ENCODE assay signal across 12 mouse cellular contexts in the genomic region with DNA sequence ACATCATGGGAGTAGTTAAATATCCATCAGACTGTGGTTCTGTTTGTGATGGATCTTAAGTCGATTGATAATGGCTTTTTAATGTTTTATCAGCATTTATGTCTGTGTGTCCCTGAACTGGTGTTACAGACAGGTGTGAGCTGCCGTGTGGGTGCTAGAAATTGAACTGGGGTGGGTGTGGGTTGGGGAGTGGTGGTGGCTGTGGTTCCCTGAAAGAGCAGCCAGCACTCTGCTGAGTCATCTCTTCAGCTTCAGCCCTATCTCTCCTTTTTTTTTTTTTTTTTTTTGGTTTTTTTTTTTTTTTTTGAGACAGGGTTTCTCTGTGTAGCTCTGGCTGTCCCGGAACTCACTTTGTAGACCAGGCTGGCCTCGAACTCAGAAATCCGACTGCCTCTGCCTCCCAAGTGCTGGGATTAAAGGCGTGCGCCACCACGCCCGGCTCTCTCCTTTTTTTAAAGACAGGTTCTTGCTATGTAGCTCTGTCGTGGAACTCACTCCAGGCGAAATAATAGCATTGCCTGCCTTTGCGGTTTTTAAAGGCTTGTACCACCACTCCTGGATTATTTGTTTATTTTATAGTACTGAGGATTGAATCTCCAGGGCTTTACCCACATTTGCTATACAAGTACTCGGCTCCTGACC. TPM values are rescaled to one million over a fixed set of nuclear protein-coding genes. Genes with fewer than 3 reads are reported as not detected.
DNase-seq lines count a peak whose midpoint lies in the region; ATAC-seq lines count a peak whose summit lies in the region.
"Had no signal": no experiment of that assay in that cellular context is flagged by ENCODE, and none has a peak within 500 bp of the region (broad histone marks: within the 10 kb centered on the region; RNA-seq: fewer than 3 reads in every experiment).

No protein-coding gene starts in this region.

- no peaks in the 10 kb centered on the region for H3K27me3 ChIP-seq in liver, embryonic 13.5 days
- H3K27me3 ChIP-seq: limb, embryonic 12.5 days had no signal

- H3K27ac ChIP-seq in liver, embryonic 13.5 days, result peak overlapping the region; percentile 89
- H3K27ac ChIP-seq: limb, embryonic 12.5 days; macrophage had no signal

- peak overlapping the region; percentile 52; the same call in 1 of the 2 replicates for H3K9ac ChIP-seq in liver, embryonic 13.5 days
- H3K9ac ChIP-seq: limb, embryonic 12.5 days had no signal

- 61% methylated on average over 13 of the region's 13 CpGs for whole genome bisulfite sequencing in liver, embryonic 13.5 days (ENCODE audit: insufficient replicate concordance)

- H3K4me3 ChIP-seq in liver, embryonic 13.5 days (replicated peaks), result peak overlapping the region; percentile 39
- H3K4me3 ChIP-seq: limb, embryonic 12.5 days had no signal

- DNase-seq in 3T3-L1 (ENCODE audit: low read depth, low spot score), result peak; percentile 56
- peak; percentile 38 for DNase-seq in CD4-positive, CD25-positive, alpha-beta regulatory T cell, adult 2 months (ENCODE audit: low read depth, low spot score)
- peak; percentile 39 for DNase-seq in c-Kit-positive CD71-negative TER-119-negative erythroid progenitor cells, embryonic 14.5 days (ENCODE audit: low read depth)
- peak; percentile 53 for DNase-seq in liver, embryonic 13.5 days
- DNase-seq in B cell, adult 2 months, result no peak
- DNase-seq in urinary bladder, postnatal 25 days (ENCODE audit: low spot score), result no peak
- no peak for DNase-seq in cerebellum, adult 9-11 months
- DNase-seq: gastrocnemius, postnatal 14 days; heart, postnatal 36 days; kidney, adult 2 months had no signal

- H3K4me2 ChIP-seq in liver, embryonic 13.5 days, result peak overlapping the region; percentile 65
- H3K4me2 ChIP-seq: limb, embryonic 12.5 days had no signal

- ATAC-seq in liver, embryonic 13.5 days (ENCODE audit: low read depth), result peak; percentile 92

- H3K36me3 ChIP-seq in liver, embryonic 13.5 days, result peaks cover 56% of the 10 kb centered on the region

- no peaks in the 10 kb centered on the region for H3K9me3 ChIP-seq in liver, embryonic 13.5 days (replicated peaks)
- H3K9me3 ChIP-seq: limb, embryonic 12.5 days had no signal

- peaks cover 72% of the 10 kb centered on the region for H3K4me1 ChIP-seq in liver, embryonic 13.5 days (replicated peaks)
- H3K4me1 ChIP-seq: limb, embryonic 12.5 days had no signal

RNA-seq across cellular contexts. Expression of a gene that starts 12.2 kb away (rescaled TPM):
- 70.9 and 86.6 TPM in 2 replicates for polyA plus RNA-seq in liver, embryonic 13.5 days (2015; fragmentation: Nextera tagmentation; extraction: Ambion mirVana)

Comparison
In these comparisons a context has a peak if more than half of its experiments do, and no peak if none do; other contexts are left out.
1. DNase-seq: peak in 3T3-L1 (single experiment), CD4-positive, CD25-positive, alpha-beta regulatory T cell, adult 2 months (single experiment), c-Kit-positive CD71-negative TER-119-negative erythroid progenitor cells, embryonic 14.5 days (single experiment) and liver, embryonic 13.5 days (single experiment); none in B cell, adult 2 months (0 of 2), urinary bladder, postnatal 25 days (single experiment) and cerebellum, adult 9-11 months (single experiment).